Mouse (Mus musculus): ENCODE data around the gene Igf2bp2. TPM values are rescaled to one million over a fixed set of nuclear protein-coding genes. Genes with fewer than 3 reads are reported as not detected.

The Igf2bp2 gene
- polyA plus RNA-seq, 1 experiment from 2014 or later, result 132 TPM

DNA sequence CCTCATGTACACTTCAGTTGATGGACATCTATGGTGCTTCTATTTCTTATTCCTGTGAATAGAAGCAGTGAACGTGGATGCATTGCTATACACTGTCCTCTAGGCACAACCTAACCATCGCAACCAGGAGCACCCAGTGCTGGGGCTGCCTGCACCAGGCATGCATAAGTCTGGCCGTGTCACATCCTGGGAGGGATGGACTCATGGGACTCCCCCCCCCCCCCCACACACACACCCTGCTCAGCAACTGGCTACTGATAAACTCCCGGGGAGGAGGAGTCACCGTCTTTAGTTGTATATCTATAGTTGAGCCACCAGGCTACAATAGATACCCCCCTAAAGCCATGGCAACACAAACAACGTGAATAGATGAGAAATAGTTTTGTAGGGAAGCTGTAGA is 105.6 kb downstream of the Igf2bp2 start:
- whole genome bisulfite sequencing, result 75% methylated on average over 6 of the region's 6 CpGs
- no peaks in the 10 kb centered on the region for H3K36me3 ChIP-seq (ENCODE audit: control insufficient read depth, insufficient read depth, low read length)
- no peaks in the 10 kb centered on the region for H3K9me3 ChIP-seq (ENCODE audit: control insufficient read depth, low read length)
- 0 out of 2 replicates have a peak, but pooled peaks have one; percentile 30 for ATAC-seq (ENCODE audit: low FRiP score)
- DNase-seq (ENCODE audit: low spot score), result no peak
- H3K9ac ChIP-seq (ENCODE audit: low read depth, low read length), result no peak overlapping the region
- H3K27ac ChIP-seq (ENCODE audit: low read depth, low read length), result no peak overlapping the region
- no peaks in the 10 kb centered on the region for H3K4me1 ChIP-seq (replicated peaks; ENCODE audit: control insufficient read depth, insufficient read depth, low read length)
- no peak overlapping the region for H3K4me3 ChIP-seq (ENCODE audit: low read depth, low read length)
- H3K4me2 ChIP-seq (replicated peaks; ENCODE audit: low read depth, low read length), result no peak overlapping the region
- H3K27me3 ChIP-seq (ENCODE audit: control insufficient read depth, insufficient read depth, low read length), result no peaks in the 10 kb centered on the region

- Histone ChIP-seq H3K27ac (ENCODE audit: low read depth, low read length) (no peak overlapping the region), H3K36me3 (ENCODE audit: control insufficient read depth, insufficient read depth, low read length) (no peaks in the 10 kb centered on the region), H3K4me2 (replicated peaks; ENCODE audit: low read depth, low read length) (no peak overlapping the region), H3K4me1 (replicated peaks; ENCODE audit: control insufficient read depth, insufficient read depth, low read length) (no peaks in the 10 kb centered on the region), H3K27me3 (ENCODE audit: control insufficient read depth, insufficient read depth, low read length) (no peaks in the 10 kb centered on the region), H3K4me3 (ENCODE audit: low read depth, low read length) (no peak overlapping the region), H3K9ac (ENCODE audit: low read depth, low read length) (no peak overlapping the region), H3K9me3 (ENCODE audit: control insufficient read depth, low read length) (no peaks in the 10 kb centered on the region)
- ATAC-seq (ENCODE audit: low FRiP score) (no peak), DNase-seq (ENCODE audit: low spot score) (no peak)
- 94% methylated on average over 21 of the region's 21 CpGs for WGBS
Measured at GRCm38 (mm10) chr16:22053411-22053810, 109.7 kb downstream of the Igf2bp2 start.

- DNase-seq (ENCODE audit: low spot score) (no peak), ATAC-seq (ENCODE audit: low FRiP score) (no peak)
- no peak overlapping the region for H3K9ac ChIP-seq (ENCODE audit: low read depth, low read length)
- WGBS, result 95% methylated on average over 10 of the region's 10 CpGs
- no peak overlapping the region for H3K4me2 ChIP-seq (replicated peaks; ENCODE audit: low read depth, low read length)
- no peaks in the 10 kb centered on the region for H3K4me1 ChIP-seq (replicated peaks; ENCODE audit: control insufficient read depth, insufficient read depth, low read length)
- H3K36me3 ChIP-seq (ENCODE audit: control insufficient read depth, insufficient read depth, low read length), result 0 out of 2 replicates have a peak, but pooled peaks cover 9% of the 10 kb centered on the region
- H3K4me3 ChIP-seq (ENCODE audit: low read depth, low read length), result no peak overlapping the region
- H3K27me3 ChIP-seq (ENCODE audit: control insufficient read depth, insufficient read depth, low read length), result no peaks in the 10 kb centered on the region
- H3K27ac ChIP-seq (ENCODE audit: low read depth, low read length), result no peak overlapping the region
- H3K9me3 ChIP-seq (ENCODE audit: control insufficient read depth, low read length), result no peaks in the 10 kb centered on the region
Measured at GRCm38 (mm10) chr16:22046739-22047366, 116.2 kb downstream of the Igf2bp2 start.

DNA sequence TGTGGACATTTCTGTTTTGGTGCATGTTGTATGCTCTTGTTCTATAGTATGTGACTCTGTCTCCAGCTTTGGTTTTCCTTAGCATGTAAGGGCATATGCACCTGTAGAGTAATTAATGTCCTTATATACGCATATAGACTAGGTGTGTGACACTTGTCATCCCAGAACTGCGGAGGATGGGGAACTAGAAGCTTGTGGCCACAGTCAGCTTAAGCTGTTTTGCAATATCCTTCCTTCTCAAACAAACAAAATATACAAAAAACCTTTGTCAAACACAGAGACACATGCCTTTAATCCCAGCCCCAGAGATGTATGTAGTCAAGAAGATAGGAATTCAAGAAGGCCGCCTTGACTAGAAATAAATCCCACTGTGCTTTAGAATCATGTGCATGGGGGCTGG is 117.2 kb downstream of the Igf2bp2 start:
- WGBS, result 94% methylated on average over 3 of the region's 3 CpGs
- Histone ChIP-seq H3K27me3 (ENCODE audit: control insufficient read depth, insufficient read depth, low read length) (no peaks in the 10 kb centered on the region), H3K4me2 (replicated peaks; ENCODE audit: low read depth, low read length) (no peak overlapping the region), H3K27ac (ENCODE audit: low read depth, low read length) (no peak overlapping the region), H3K4me3 (ENCODE audit: low read depth, low read length) (no peak overlapping the region), H3K9me3 (ENCODE audit: control insufficient read depth, low read length) (no peaks in the 10 kb centered on the region), H3K36me3 (ENCODE audit: control insufficient read depth, insufficient read depth, low read length) (0 out of 2 replicates have a peak, but pooled peaks cover 9% of the 10 kb centered on the region), H3K9ac (ENCODE audit: low read depth, low read length) (no peak overlapping the region), H3K4me1 (replicated peaks; ENCODE audit: control insufficient read depth, insufficient read depth, low read length) (no peaks in the 10 kb centered on the region)
- no peak for DNase-seq (ENCODE audit: low spot score)
- ATAC-seq (ENCODE audit: low FRiP score), result no peak

- Histone ChIP-seq H3K27ac (ENCODE audit: low read depth, low read length) (no peak overlapping the region), H3K4me1 (replicated peaks; ENCODE audit: control insufficient read depth, insufficient read depth, low read length) (no peaks in the 10 kb centered on the region), H3K36me3 (ENCODE audit: control insufficient read depth, insufficient read depth, low read length) (0 out of 2 replicates have a peak, but pooled peaks cover 11% of the 10 kb centered on the region), H3K27me3 (ENCODE audit: control insufficient read depth, insufficient read depth, low read length) (no peaks in the 10 kb centered on the region), H3K9me3 (ENCODE audit: control insufficient read depth, low read length) (no peaks in the 10 kb centered on the region), H3K9ac (ENCODE audit: low read depth, low read length) (no peak overlapping the region), H3K4me3 (ENCODE audit: low read depth, low read length) (no peak overlapping the region), H3K4me2 (replicated peaks; ENCODE audit: low read depth, low read length) (no peak overlapping the region)
- no peak for ATAC-seq (ENCODE audit: low FRiP score)
- 86% methylated on average over 4 of the region's 4 CpGs for WGBS
- no peak for DNase-seq (ENCODE audit: low spot score)
Measured at GRCm38 (mm10) chr16:22043830-22044229, 119.3 kb downstream of the Igf2bp2 start.

GRCm38 (mm10) chr16:22039978-22040377 is 123.1 kb downstream of the Igf2bp2 start:
- no peaks in the 10 kb centered on the region for H3K4me1 ChIP-seq (replicated peaks; ENCODE audit: control insufficient read depth, insufficient read depth, low read length)
- WGBS, result 96% methylated on average over 1 of the region's 1 CpGs
- DNase-seq (ENCODE audit: low spot score), result no peak
- H3K27me3 ChIP-seq (ENCODE audit: control insufficient read depth, insufficient read depth, low read length), result no peaks in the 10 kb centered on the region
- H3K36me3 ChIP-seq (ENCODE audit: control insufficient read depth, insufficient read depth, low read length), result 0 out of 2 replicates have a peak, but pooled peaks cover 16% of the 10 kb centered on the region
- H3K9ac ChIP-seq (ENCODE audit: low read depth, low read length), result no peak overlapping the region
- H3K27ac ChIP-seq (ENCODE audit: low read depth, low read length), result no peak overlapping the region
- H3K9me3 ChIP-seq (ENCODE audit: control insufficient read depth, low read length), result no peaks in the 10 kb centered on the region
- ATAC-seq (ENCODE audit: low FRiP score), result no peak
- no peak overlapping the region for H3K4me2 ChIP-seq (replicated peaks; ENCODE audit: low read depth, low read length)
- no peak overlapping the region for H3K4me3 ChIP-seq (ENCODE audit: low read depth, low read length)

DNA sequence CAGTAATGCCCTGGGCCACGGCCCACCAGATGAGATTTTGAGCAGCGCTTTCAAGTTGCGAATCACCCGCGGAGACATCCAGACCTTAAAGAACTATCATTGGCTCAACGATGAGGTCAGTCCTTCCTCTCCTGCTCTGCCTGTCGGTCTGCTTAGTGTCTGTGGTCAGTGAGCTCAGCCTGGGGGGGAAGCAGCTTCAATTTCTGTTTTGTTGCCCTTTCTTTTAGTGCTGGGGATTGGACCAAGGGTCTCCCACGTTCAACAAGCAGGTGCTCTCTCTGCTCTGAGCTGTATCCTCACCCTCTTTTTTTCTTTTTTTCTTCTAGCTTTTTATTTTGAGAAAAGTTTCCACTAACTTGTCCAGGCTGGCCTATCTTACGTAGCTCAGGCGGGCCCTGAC is 124.5 kb downstream of the Igf2bp2 start:
- Histone ChIP-seq H3K27ac (ENCODE audit: low read depth, low read length) (no peak overlapping the region), H3K36me3 (ENCODE audit: control insufficient read depth, insufficient read depth, low read length) (0 out of 2 replicates have a peak, but pooled peaks cover 10% of the 10 kb centered on the region), H3K27me3 (ENCODE audit: control insufficient read depth, insufficient read depth, low read length) (no peaks in the 10 kb centered on the region), H3K4me2 (replicated peaks; ENCODE audit: low read depth, low read length) (no peak overlapping the region), H3K4me1 (replicated peaks; ENCODE audit: control insufficient read depth, insufficient read depth, low read length) (no peaks in the 10 kb centered on the region), H3K9me3 (ENCODE audit: control insufficient read depth, low read length) (no peaks in the 10 kb centered on the region), H3K4me3 (ENCODE audit: low read depth, low read length) (no peak overlapping the region), H3K9ac (ENCODE audit: low read depth, low read length) (no peak overlapping the region)
- WGBS, result 92% methylated on average over 10 of the region's 10 CpGs
- DNase-seq (ENCODE audit: low spot score) (no peak), ATAC-seq (ENCODE audit: low FRiP score) (no peak)

- Histone ChIP-seq H3K4me3 (ENCODE audit: low read depth, low read length) (no peak overlapping the region), H3K9ac (ENCODE audit: low read depth, low read length) (no peak overlapping the region), H3K36me3 (ENCODE audit: control insufficient read depth, insufficient read depth, low read length) (0 out of 2 replicates have a peak, but pooled peaks cover 3% of the 10 kb centered on the region)
Measured at GRCm38 (mm10) chr16:22027474-22027873, 135.6 kb downstream of the Igf2bp2 start.

GRCm38 (mm10) chr16:22022122-22022521 is 141.0 kb downstream of the Igf2bp2 start:
- peaks cover 8% of the 10 kb centered on the region; the same call in 1 of the 2 replicates for H3K36me3 ChIP-seq (ENCODE audit: control insufficient read depth, insufficient read depth, low read length)
- DNase-seq (ENCODE audit: low spot score), result peak; percentile 39
- no peaks in the 10 kb centered on the region for H3K27me3 ChIP-seq (ENCODE audit: control insufficient read depth, insufficient read depth, low read length)

More at GRCm38 (mm10) chr16:22027474-22027873, 135.6 kb downstream of the Igf2bp2 start:
- Histone ChIP-seq H3K27me3 (ENCODE audit: control insufficient read depth, insufficient read depth, low read length) (no peaks in the 10 kb centered on the region), H3K4me1 (replicated peaks; ENCODE audit: control insufficient read depth, insufficient read depth, low read length) (no peaks in the 10 kb centered on the region), H3K4me2 (replicated peaks; ENCODE audit: low read depth, low read length) (no peak overlapping the region), H3K9me3 (ENCODE audit: control insufficient read depth, low read length) (no peaks in the 10 kb centered on the region), H3K27ac (ENCODE audit: low read depth, low read length) (no peak overlapping the region)
- 96% methylated on average over 5 of the region's 5 CpGs for WGBS
- ATAC-seq (ENCODE audit: low FRiP score) (no peak), DNase-seq (ENCODE audit: low spot score) (no peak)

More at GRCm38 (mm10) chr16:22022122-22022521, 141.0 kb downstream of the Igf2bp2 start:
- Histone ChIP-seq H3K9me3 (ENCODE audit: control insufficient read depth, low read length) (peaks cover 4% of the 10 kb centered on the region; the same call in 1 of the 2 replicates), H3K9ac (ENCODE audit: low read depth, low read length) (no peak overlapping the region), H3K27ac (ENCODE audit: low read depth, low read length) (no peak overlapping the region), H3K4me2 (replicated peaks; ENCODE audit: low read depth, low read length) (no peak overlapping the region), H3K4me3 (ENCODE audit: low read depth, low read length) (no peak overlapping the region), H3K4me1 (replicated peaks; ENCODE audit: control insufficient read depth, insufficient read depth, low read length) (no peaks in the 10 kb centered on the region)
- ATAC-seq (ENCODE audit: low FRiP score), result no peak
- WGBS, result 98% methylated on average over 2 of the region's 2 CpGs
